Mouse (Mus musculus) hindbrain, embryonic 12.5 days (tissue): ENCODE data around the gene Mtmr10. TPM values are rescaled to one million over a fixed set of nuclear protein-coding genes. Genes with fewer than 3 reads are reported as not detected.

Experiments used
- ATAC-seq: fragments of 200-750 bp; cut with Nextera tagmentation; 2 replicates; pipeline ENCODE4 v1.8.0; 2017; ENCODE audit warnings: moderate TSS enrichment; ENCODE audit not compliant: low FRiP score
- H3K27ac ChIP-seq: fragments of 300-500 bp; sonication (generic); 2 replicates; pipeline ENCODE4 v1.5.1; 2016; ENCODE audit warnings: mild to moderate bottlenecking
- H3K27me3 ChIP-seq: fragments of 300-500 bp; sonication (generic); 2 replicates; pipeline ENCODE4 v1.6.1; 2016; ENCODE audit warnings: mild to moderate bottlenecking
- H3K36me3 ChIP-seq: fragments of 300-500 bp; sonication (generic); 2 replicates; pipeline ENCODE4 v1.6.1; 2016; ENCODE audit warnings: mild to moderate bottlenecking
- H3K4me1 ChIP-seq: fragments of 300-500 bp; sonication (generic); 2 replicates; pipeline ENCODE4 v1.6.1; 2016
- H3K4me2 ChIP-seq: fragments of 300-500 bp; sonication (generic); replicated peaks from 2 replicates; pipeline ENCODE4 v1.6.1; 2016; ENCODE audit warnings: mild to moderate bottlenecking
- H3K4me3 ChIP-seq: fragments of 300-500 bp; sonication (generic); 2 replicates; pipeline ENCODE4 v1.5.1; 2016; ENCODE audit warnings: mild to moderate bottlenecking
- H3K9ac ChIP-seq: fragments of 300-500 bp; sonication (generic); 2 replicates; pipeline ENCODE4 v1.6.1; 2016; ENCODE audit warnings: mild to moderate bottlenecking, moderate library complexity
- H3K9me3 ChIP-seq: fragments of 300-500 bp; sonication (generic); replicated peaks from 2 replicates; pipeline ENCODE4 v1.6.1; 2016; ENCODE audit warnings: mild to moderate bottlenecking
- WGBS: fragments of 180-500 bp; shearing (Covaris S2); methylation state at CpG from one replicate; pipeline ENCODE4 v1.1.7; 2016; 5-methylcytosine and 5-hydroxymethylcytosine counted together
- polyA plus RNA-seq: library from polyadenylated mRNA; unstranded; fragments of >200 nt; fragmentation: Nextera tagmentation; extraction: Ambion mirVana; gene quantifications from 2 replicates; pipeline ENCODE4 v1.2.1, GENCODE M21; 2016

The Mtmr10 gene
- polyA plus RNA-seq, 1 experiment from 2014 or later = 15.6 TPM

- peaks cover 7% of the 10 kb centered on the region; the same call in 1 of the 2 replicates for H3K9me3 ChIP-seq
- H3K27me3 ChIP-seq = peaks cover 17% of the 10 kb centered on the region; the same call in 1 of the 2 replicates
- no peak overlapping the region for H3K9ac ChIP-seq
- no peak overlapping the region for H3K27ac ChIP-seq
- ATAC-seq = no peak
- H3K4me2 ChIP-seq = no peak overlapping the region
- no peak overlapping the region for H3K4me3 ChIP-seq
- no peaks in the 10 kb centered on the region for H3K36me3 ChIP-seq
- WGBS = 89% methylated on average over 13 of the region's 13 CpGs
- H3K4me1 ChIP-seq = no peaks in the 10 kb centered on the region
Observed at GRCm38 (mm10) chr7:64265502-64266279, 21.8 kb upstream of the Mtmr10 start.

GRCm38 (mm10) chr7:64266587-64266986 is 20.9 kb upstream of the Mtmr10 start:
- ATAC-seq = no peak
- Histone ChIP-seq H3K9me3 (peaks cover 7% of the 10 kb centered on the region; the same call in 1 of the 2 replicates), H3K4me2 (no peak overlapping the region), H3K27ac (no peak overlapping the region), H3K36me3 (no peaks in the 10 kb centered on the region), H3K27me3 (peaks cover 17% of the 10 kb centered on the region; the same call in 1 of the 2 replicates), H3K4me3 (no peak overlapping the region), H3K9ac (no peak overlapping the region), H3K4me1 (no peaks in the 10 kb centered on the region)
- WGBS = 89% methylated on average over 4 of the region's 4 CpGs

- ATAC-seq = peak; percentile 86
- no peak overlapping the region for H3K4me2 ChIP-seq
- 11% methylated on average over 4 of the region's 4 CpGs for WGBS
Observed at GRCm38 (mm10) chr7:64271926-64272325, 15.5 kb upstream of the Mtmr10 start.

GRCm38 (mm10) chr7:64275518-64275917 is 11.9 kb upstream of the Mtmr10 start:
- H3K9me3 ChIP-seq = no peaks in the 10 kb centered on the region
- H3K9ac ChIP-seq = no peak overlapping the region
- no peaks in the 10 kb centered on the region for H3K27me3 ChIP-seq
- no peaks in the 10 kb centered on the region for H3K36me3 ChIP-seq
- peak overlapping the region; percentile 44; the same call in 1 of the 2 replicates for H3K27ac ChIP-seq
- no peak overlapping the region for H3K4me2 ChIP-seq
- ATAC-seq = peak; percentile 59
- peaks cover 8% of the 10 kb centered on the region; the same call in 1 of the 2 replicates for H3K4me1 ChIP-seq
- 44% methylated on average over 4 of the region's 4 CpGs for WGBS
- H3K4me3 ChIP-seq = no peak overlapping the region

More at GRCm38 (mm10) chr7:64271926-64272325, 15.5 kb upstream of the Mtmr10 start:
- Histone ChIP-seq H3K27ac (peak overlapping the region; percentile 73), H3K4me1 (peaks cover 7% of the 10 kb centered on the region; the same call in 1 of the 2 replicates), H3K4me3 (no peak overlapping the region), H3K27me3 (peaks cover 17% of the 10 kb centered on the region; the same call in 1 of the 2 replicates), H3K9me3 (no peaks in the 10 kb centered on the region), H3K36me3 (no peaks in the 10 kb centered on the region), H3K9ac (no peak overlapping the region)

GRCm38 (mm10) chr7:64276921-64277320 is 10.5 kb upstream of the Mtmr10 start:
- 53% methylated on average over 6 of the region's 6 CpGs for WGBS
- no peak for ATAC-seq

GRCm38 (mm10) chr7:64278526-64278925 is 8.9 kb upstream of the Mtmr10 start:
- Histone ChIP-seq H3K4me3 (no peak overlapping the region), H3K9ac (no peak overlapping the region), H3K4me2 (no peak overlapping the region), H3K36me3 (no peaks in the 10 kb centered on the region), H3K27ac (no peak overlapping the region), H3K4me1 (peaks cover 8% of the 10 kb centered on the region; the same call in 1 of the 2 replicates), H3K27me3 (no peaks in the 10 kb centered on the region), H3K9me3 (no peaks in the 10 kb centered on the region)
- ATAC-seq = no peak
- WGBS = 91% methylated on average over 1 of the region's 1 CpGs

More at GRCm38 (mm10) chr7:64276921-64277320, 10.5 kb upstream of the Mtmr10 start:
- no peak overlapping the region for H3K9ac ChIP-seq
- H3K36me3 ChIP-seq = no peaks in the 10 kb centered on the region
- H3K4me3 ChIP-seq = no peak overlapping the region
- H3K4me2 ChIP-seq = no peak overlapping the region
- H3K27ac ChIP-seq = no peak overlapping the region
- no peaks in the 10 kb centered on the region for H3K9me3 ChIP-seq
- no peaks in the 10 kb centered on the region for H3K27me3 ChIP-seq
- H3K4me1 ChIP-seq = peaks cover 8% of the 10 kb centered on the region; the same call in 1 of the 2 replicates

- 83% methylated on average over 3 of the region's 3 CpGs for WGBS
- Histone ChIP-seq H3K4me2 (no peak overlapping the region), H3K9ac (no peak overlapping the region), H3K4me3 (no peak overlapping the region), H3K36me3 (no peaks in the 10 kb centered on the region), H3K9me3 (no peaks in the 10 kb centered on the region), H3K4me1 (peaks cover 8% of the 10 kb centered on the region; the same call in 1 of the 2 replicates), H3K27me3 (no peaks in the 10 kb centered on the region), H3K27ac (no peak overlapping the region)
- ATAC-seq = no peak
Observed at GRCm38 (mm10) chr7:64279548-64279947, 7.9 kb upstream of the Mtmr10 start.

GRCm38 (mm10) chr7:64286566-64286965 is 887 bp upstream of the Mtmr10 start:
- no peaks in the 10 kb centered on the region for H3K36me3 ChIP-seq
- H3K9ac ChIP-seq = no peak overlapping the region
- H3K4me2 ChIP-seq = peak overlapping the region; percentile 63
- no peak overlapping the region for H3K27ac ChIP-seq
- no peaks in the 10 kb centered on the region for H3K27me3 ChIP-seq
- H3K9me3 ChIP-seq = no peaks in the 10 kb centered on the region
- H3K4me1 ChIP-seq = peaks cover 11% of the 10 kb centered on the region
- 0 out of 2 replicates have a peak overlapping the region, but pooled peaks have one; percentile 85 for H3K4me3 ChIP-seq
- ATAC-seq = peak; percentile 9; the same call in 1 of the 2 replicates

GRCm38 (mm10) chr7:64289416-64289815 is 2.0 kb downstream of the Mtmr10 start:
- H3K9ac ChIP-seq = no peak overlapping the region
- H3K36me3 ChIP-seq = peaks cover 4% of the 10 kb centered on the region; the same call in 1 of the 2 replicates
- WGBS = 98% methylated on average over 7 of the region's 7 CpGs
- no peak for ATAC-seq
- peaks cover 11% of the 10 kb centered on the region for H3K4me1 ChIP-seq
- H3K9me3 ChIP-seq = no peaks in the 10 kb centered on the region
- no peaks in the 10 kb centered on the region for H3K27me3 ChIP-seq
- H3K4me2 ChIP-seq = no peak overlapping the region
- H3K4me3 ChIP-seq = no peak overlapping the region
- no peak overlapping the region for H3K27ac ChIP-seq

- WGBS = 87% methylated on average over 6 of the region's 6 CpGs
- Histone ChIP-seq H3K27ac (no peak overlapping the region), H3K4me2 (no peak overlapping the region), H3K4me1 (peaks cover 11% of the 10 kb centered on the region), H3K9ac (no peak overlapping the region), H3K4me3 (no peak overlapping the region), H3K36me3 (peaks cover 4% of the 10 kb centered on the region; the same call in 1 of the 2 replicates), H3K27me3 (no peaks in the 10 kb centered on the region), H3K9me3 (no peaks in the 10 kb centered on the region)
- ATAC-seq = no peak
Observed at GRCm38 (mm10) chr7:64290431-64290830, 3.0 kb downstream of the Mtmr10 start.

- peaks cover 12% of the 10 kb centered on the region for H3K4me1 ChIP-seq
- ATAC-seq = no peak
- no peaks in the 10 kb centered on the region for H3K27me3 ChIP-seq
- peaks cover 4% of the 10 kb centered on the region; the same call in 1 of the 2 replicates for H3K36me3 ChIP-seq
- no peak overlapping the region for H3K9ac ChIP-seq
- no peak overlapping the region for H3K27ac ChIP-seq
- H3K4me3 ChIP-seq = no peak overlapping the region
- no peak overlapping the region for H3K4me2 ChIP-seq
- H3K9me3 ChIP-seq = no peaks in the 10 kb centered on the region
- WGBS = 94% methylated on average over 10 of the region's 10 CpGs
Observed at GRCm38 (mm10) chr7:64291722-64292121, 4.3 kb downstream of the Mtmr10 start.

GRCm38 (mm10) chr7:64296286-64297010 is 9.0 kb downstream of the Mtmr10 start:
- no peak overlapping the region for H3K9ac ChIP-seq
- H3K27ac ChIP-seq = no peak overlapping the region
- peaks cover 16% of the 10 kb centered on the region for H3K36me3 ChIP-seq
- H3K4me3 ChIP-seq = no peak overlapping the region
- H3K4me2 ChIP-seq = no peak overlapping the region
- H3K9me3 ChIP-seq = no peaks in the 10 kb centered on the region
- WGBS = 59% methylated on average over 5 of the region's 5 CpGs
- no peaks in the 10 kb centered on the region for H3K27me3 ChIP-seq
- ATAC-seq = no peak
- H3K4me1 ChIP-seq = peaks cover 9% of the 10 kb centered on the region
